Mouse (Mus musculus) forelimb bud, embryonic 11.5 days (tissue): ENCODE data around the gene 1300017J02Rik.

ENCODE experiments used
- DNase-seq: peaks from one replicate; pipeline ENCODE4 v3.0.0-alpha.2; 2012; ENCODE audit warnings: low read depth, low spot score

1300017J02Rik gene

DNA sequence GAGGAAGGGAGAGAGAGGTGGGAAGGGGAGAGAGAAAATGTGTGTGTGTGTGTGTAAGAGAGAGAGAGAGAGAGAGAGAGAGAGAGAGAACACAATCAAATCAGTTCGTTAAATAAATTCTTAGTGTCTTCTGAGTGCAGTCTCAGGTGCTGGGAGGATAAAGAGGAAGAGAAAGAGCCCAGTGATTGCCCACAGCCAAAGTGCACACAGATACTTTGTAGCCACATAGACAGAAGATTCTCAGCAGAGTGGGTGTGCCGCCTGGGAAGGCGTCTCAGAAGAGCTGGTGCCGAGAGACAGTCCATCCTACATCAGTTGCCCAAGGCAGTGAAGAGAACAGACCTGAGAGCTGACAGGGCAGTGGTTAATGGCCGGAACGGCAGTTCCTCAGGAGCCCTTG is 90.6 kb downstream of the 1300017J02Rik start:
- DNase-seq, result no peak

DNA sequence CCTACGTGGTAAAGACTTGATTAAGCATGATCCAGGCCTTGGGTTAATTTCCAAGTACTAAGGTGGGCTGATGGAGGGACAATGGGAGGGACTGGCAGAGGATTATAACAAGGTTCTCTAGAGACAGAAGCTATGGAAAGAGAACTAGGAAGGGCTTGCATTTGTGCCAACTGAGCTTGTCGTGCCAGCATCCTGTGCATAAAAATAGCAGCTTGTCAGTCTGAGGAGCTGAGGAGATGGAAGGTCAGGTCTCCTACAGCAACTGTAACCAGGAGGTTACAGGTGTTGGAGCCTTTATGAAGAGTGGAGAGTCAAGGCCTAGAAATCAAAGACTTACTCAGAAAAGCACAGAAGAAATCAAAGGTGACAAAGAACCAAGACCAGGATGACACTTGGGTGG is 91.3 kb downstream of the 1300017J02Rik start:
- no peak for DNase-seq

GRCm38 (mm10) chr9:103212654-103213420 is 92.0 kb downstream of the 1300017J02Rik start:
- no peak for DNase-seq

- no peak for DNase-seq
Measured at GRCm38 (mm10) chr9:103208802-103209423, 96.0 kb downstream of the 1300017J02Rik start.

DNA sequence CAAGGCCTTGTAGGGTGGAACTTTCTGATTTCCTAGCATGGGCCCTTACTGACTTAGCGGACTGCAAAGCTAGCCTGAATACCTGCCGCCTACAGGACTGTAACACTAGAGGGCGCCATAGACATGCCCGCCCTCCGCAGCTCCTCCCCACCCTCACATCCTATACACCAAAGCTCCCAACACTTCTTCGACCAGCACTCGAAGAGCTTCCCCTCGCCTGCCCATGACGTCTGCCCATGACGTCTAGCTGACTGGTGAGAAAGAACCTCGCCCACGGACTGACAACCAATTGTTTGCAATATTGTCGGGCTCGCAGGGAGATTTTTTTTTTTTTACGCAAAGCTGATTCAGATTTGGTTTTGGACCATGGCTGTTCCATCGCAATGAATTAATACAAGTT is 97.0 kb downstream of the 1300017J02Rik start:
- peak; percentile 82 for DNase-seq

- no peak for DNase-seq
Measured at GRCm38 (mm10) chr9:103205786-103206185, 99.1 kb downstream of the 1300017J02Rik start.

DNA sequence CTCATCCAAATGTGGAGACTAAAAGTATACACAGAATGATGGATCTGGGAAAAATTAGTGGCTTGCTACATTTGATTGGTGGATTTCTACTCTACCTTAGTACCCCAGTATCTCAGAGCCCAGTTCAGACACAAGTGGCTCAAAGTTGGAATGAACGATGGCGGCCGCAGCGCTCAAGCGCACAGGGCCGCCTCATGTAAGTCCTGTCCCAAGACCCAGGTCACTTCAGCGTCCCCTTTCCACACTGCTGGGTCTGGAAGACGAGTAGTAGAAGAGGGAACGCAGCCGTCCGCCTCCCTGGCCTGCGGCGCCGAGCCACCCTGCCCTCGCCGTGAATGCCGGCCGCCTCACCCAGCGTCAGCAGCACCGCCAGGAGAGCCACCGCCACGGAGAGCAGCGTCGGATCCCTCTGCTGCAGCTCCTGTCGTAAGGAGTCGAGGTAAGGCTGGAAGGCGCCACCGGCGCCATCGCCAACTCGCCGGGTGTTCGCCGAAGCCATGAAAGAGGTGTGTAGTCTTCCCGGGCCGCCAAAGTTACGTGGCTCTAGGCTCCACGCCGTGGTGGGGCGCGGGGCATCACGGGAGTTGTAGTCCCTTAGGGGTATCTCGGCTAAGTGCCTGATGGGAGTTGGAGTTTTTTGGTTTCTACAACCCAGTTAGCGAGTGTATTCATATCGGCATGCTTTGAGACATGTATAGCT is 103.2 kb downstream of the 1300017J02Rik start, which contains the start of gene Srprb:
Srprb (minus strand) TSS at position 577 of the 700 bp plus-strand sequence.
- peak; percentile 84 for DNase-seq
